16 mouse cellular contexts compared by ENCODE assay signal in genomic region chr9:23016733-23017132, GRCm38 (mm10).
DNase-seq lines count a peak whose midpoint lies in the region; ATAC-seq and TF ChIP-seq lines count a peak whose summit lies in the region.
"Had no signal": no experiment of that assay in that cellular context is flagged by ENCODE, and none has a peak within 500 bp of the region (broad histone marks: within the 10 kb centered on the region; RNA-seq: fewer than 3 reads in every experiment).

No protein-coding gene starts in this region.

- no peaks in the 10 kb centered on the region for H3K27me3 ChIP-seq in heart, adult 2 months (ENCODE audit: control insufficient read depth, insufficient read depth, low read length)
- H3K27me3 ChIP-seq in lung, embryonic 14.5 days (ENCODE audit: insufficient read depth, low read length) = no peaks in the 10 kb centered on the region
- H3K27me3 ChIP-seq in G1E (ENCODE audit: insufficient read depth, low read length) = peaks cover 3% of the 10 kb centered on the region; the same call in 1 of the 2 replicates
- H3K27me3 ChIP-seq: liver, embryonic 15.5 days; stomach, embryonic 15.5 days had no signal

- H3K36me3 ChIP-seq in heart, adult 2 months (ENCODE audit: control insufficient read depth, insufficient read depth, low read length) = no peaks in the 10 kb centered on the region
- no peaks in the 10 kb centered on the region for H3K36me3 ChIP-seq in lung, embryonic 14.5 days (ENCODE audit: insufficient read depth)
- H3K36me3 ChIP-seq in G1E (replicated peaks) = no peaks in the 10 kb centered on the region
- H3K36me3 ChIP-seq: liver, embryonic 15.5 days; stomach, embryonic 15.5 days had no signal

- H3K4me1 ChIP-seq in heart, adult 2 months (ENCODE audit: control insufficient read depth, insufficient read depth, low read length) = peaks cover 2% of the 10 kb centered on the region
- H3K4me1 ChIP-seq in lung, embryonic 14.5 days (ENCODE audit: insufficient read depth) = no peaks in the 10 kb centered on the region; the same call in none of the 2 replicates
- H3K4me1 ChIP-seq in G1E (ENCODE audit: insufficient read depth, low read depth, low read length) = no peaks in the 10 kb centered on the region; the same call in none of the 2 replicates
- H3K4me1 ChIP-seq: liver, embryonic 15.5 days; stomach, embryonic 15.5 days had no signal

- H3K27ac ChIP-seq in heart, adult 2 months = no peak overlapping the region
- no peak overlapping the region for H3K27ac ChIP-seq in lung, embryonic 14.5 days (ENCODE audit: low read depth)
- H3K27ac ChIP-seq: liver, embryonic 15.5 days; stomach, embryonic 15.5 days had no signal

- H3K9ac ChIP-seq in heart, adult 2 months (ENCODE audit: low read depth, low read length) = no peak overlapping the region
- H3K9ac ChIP-seq in lung, embryonic 14.5 days = no peak overlapping the region
- H3K9ac ChIP-seq: liver, embryonic 15.5 days; stomach, embryonic 15.5 days had no signal

- no peaks in the 10 kb centered on the region for H3K79me2 ChIP-seq in heart, adult 2 months (replicated peaks; ENCODE audit: control insufficient read depth, insufficient read depth, low read length)

- intact Hi-C loops in heart, adult 2 months (cut with DNase I) = loop anchor here (10.0 kb wide), 1 partner anchor 302 kb away; no protein-coding TSS in a partner anchor
- intact Hi-C loops in heart, postnatal 25 days (cut with DNase I) = loop anchor here (10.0 kb wide), 1 partner anchor 302 kb away; no protein-coding TSS in a partner anchor

- 96% methylated on average over 1 of the region's 1 CpGs for WGBS in heart, adult 2 months
- WGBS in lung, embryonic 14.5 days = 98% methylated on average over 1 of the region's 1 CpGs

- peak; percentile 65 for TF ChIP-seq CTCF in heart, adult 2 months (IDR thresholded peaks at IDR 0.05)
- peak; percentile 47 for TF ChIP-seq CTCF in lung, embryonic 14.5 days (IDR thresholded peaks at IDR 0.05; ENCODE audit: low read depth)
- 0 out of 2 replicates have a peak, but pooled peaks have one; percentile 33 for TF ChIP-seq CTCF in G1E (IDR thresholded peaks at IDR 0.05; ENCODE audit: low read depth, low read length)

- no peak for ATAC-seq in lung, embryonic 14.5 days (ENCODE audit: insufficient read depth)
- no peak for ATAC-seq in G1E (ENCODE audit: extremely low read depth, insufficient number of reproducible peaks, low FRiP score, poor library complexity, severe bottlenecking)
- ATAC-seq: forebrain, embryonic 16.5 days; inflammation-experienced regulatory T-cells, adult 6 months had no signal

- no peak overlapping the region for H3K4me2 ChIP-seq in lung, embryonic 14.5 days
- H3K4me2 ChIP-seq: liver, embryonic 15.5 days; stomach, embryonic 15.5 days had no signal

- H3K4me3 ChIP-seq in heart, adult 2 months = no peak overlapping the region
- H3K4me3 ChIP-seq in lung, embryonic 14.5 days (ENCODE audit: low read depth, low read length) = no peak overlapping the region
- no peak overlapping the region for H3K4me3 ChIP-seq in G1E (ENCODE audit: low read depth, low read length)
- H3K4me3 ChIP-seq: liver, embryonic 15.5 days; megakaryocyte, embryonic 14.5 days; myocyte; stomach, embryonic 15.5 days had no signal

- H3K9me3 ChIP-seq in lung, embryonic 14.5 days (ENCODE audit: low read depth, low read length) = no peaks in the 10 kb centered on the region
- H3K9me3 ChIP-seq in G1E (replicated peaks) = peaks cover 5% of the 10 kb centered on the region; the same call in 1 of the 2 replicates
- H3K9me3 ChIP-seq: stomach, embryonic 15.5 days had no signal

- TF ChIP-seq EP300 in heart, adult 2 months (IDR thresholded peaks at IDR 0.05; ENCODE audit: insufficient read depth, low read depth, low read length) = no peak

- no peak for TF ChIP-seq POLR2A in heart, adult 2 months (IDR thresholded peaks at IDR 0.05; ENCODE audit: insufficient read depth, low read depth, low read length)

- no peak for DNase-seq in heart, adult 2 months
- no peak for DNase-seq in heart, postnatal 25 days (ENCODE audit: low spot score)
- no peak for DNase-seq in lung, embryonic 14.5 days
- no peak for DNase-seq in lung, postnatal 14 days
- no peak for DNase-seq in G1E (ENCODE audit: low spot score)
- DNase-seq in induced T-regulatory cell, adult 2 months (ENCODE audit: low read depth) = peak; percentile 26
- no peak for DNase-seq in right cerebral cortex, postnatal 25 days
- no peak for DNase-seq in cerebellum, adult 11-12 months
- DNase-seq: cerebellum, postnatal 36 days; thymus, postnatal 36 days had no signal
